Mouse (Mus musculus) liver, embryonic 12.5 days (tissue): Measurements from ENCODE around the gene Stxbp4. TPM values are rescaled to one million over a fixed set of nuclear protein-coding genes. Genes with fewer than 3 reads are reported as not detected.

Source experiments
- polyA plus RNA-seq: library from polyadenylated mRNA; unstranded; fragments of >200 nt; fragmentation: Nextera tagmentation; extraction: Ambion mirVana; gene quantifications from 2 replicates; pipeline ENCODE4 v1.2.1, GENCODE M21; 2016

Stxbp4 gene
- polyA plus RNA-seq, 1 experiment from 2014 or later: 12.9 TPM

Other genes with a start within 250 kb of the Stxbp4 start
- gene Hlf, start 247.2 kb downstream of the Stxbp4 start, polyA plus RNA-seq: 5.0 and 7.0 TPM in 2 replicates
- 38.2 and 40.5 TPM in 2 replicates for gene Cox11, start 89 bp upstream of the Stxbp4 start, polyA plus RNA-seq
- gene Tom1l1, start 50.3 kb upstream of the Stxbp4 start, polyA plus RNA-seq: 60.4 and 64.9 TPM in 2 replicates